Mouse (Mus musculus): Measurements from ENCODE around the gene Apoe.

The Apoe gene

DNA sequence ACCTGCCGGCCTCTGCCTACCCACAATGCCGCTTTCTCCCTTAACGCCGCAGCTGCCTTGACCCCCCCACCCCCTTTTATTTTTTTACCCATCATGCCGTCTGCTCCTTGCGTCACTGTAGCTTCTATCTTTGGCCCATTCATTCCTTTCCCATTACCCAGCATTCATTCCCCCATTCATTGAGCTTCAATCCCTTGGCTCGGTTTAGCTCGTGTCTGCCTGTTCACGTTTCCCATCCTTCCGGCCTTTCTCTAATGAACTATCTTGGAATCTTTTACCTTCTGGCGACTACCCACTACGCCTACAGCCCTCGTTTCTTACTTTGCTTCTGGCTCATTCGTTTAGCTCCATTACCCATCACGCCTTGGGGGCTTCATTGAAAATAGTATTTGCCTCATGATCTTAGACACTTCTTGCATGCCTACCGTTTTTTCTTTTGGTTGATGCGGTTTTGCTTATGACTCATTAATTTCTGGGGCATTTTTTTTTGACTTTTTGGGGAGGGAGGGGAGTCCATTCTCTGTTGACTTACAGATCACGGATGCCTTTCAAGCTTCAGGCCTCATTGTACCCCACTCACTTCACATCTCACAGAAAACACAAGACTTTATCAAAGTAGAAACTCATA is 17.2 kb upstream of the Apoe start:
- DNase-seq (ENCODE audit: low spot score in 2 of 2): no peak

- peak; percentile 96 to 99 for DNase-seq (ENCODE audit: low spot score in 2 of 2)
Observed at GRCm38 (mm10) chr7:19715239-19716054, 16.5 kb upstream of the Apoe start, which contains the start of gene Tomm40. Tomm40 (minus strand) TSS chr7:19715438.

DNA sequence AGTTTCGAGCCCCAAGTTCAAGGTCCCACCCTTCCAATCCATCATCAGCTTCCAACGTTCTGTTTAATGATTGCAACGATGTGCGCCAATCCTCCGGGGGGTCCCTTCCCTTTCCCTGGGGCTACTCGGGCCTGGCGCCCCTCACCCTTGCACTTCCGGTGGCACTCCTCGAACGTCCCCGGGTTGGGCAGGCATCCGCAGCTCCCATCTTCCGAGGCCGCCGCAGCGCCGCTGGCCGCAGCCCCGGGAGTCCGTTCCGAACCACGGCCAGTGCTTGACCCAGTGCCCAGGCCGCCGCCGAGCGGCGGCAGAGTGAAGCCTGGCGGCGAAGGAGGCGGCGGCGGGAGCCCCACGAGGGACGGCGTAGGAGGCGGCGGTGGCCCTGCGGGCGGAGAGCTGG is 15.8 kb upstream of the Apoe start:
- peak in 1 of 2 experiments; percentile 35 for DNase-seq (ENCODE audit: low spot score in 2 of 2)

DNA sequence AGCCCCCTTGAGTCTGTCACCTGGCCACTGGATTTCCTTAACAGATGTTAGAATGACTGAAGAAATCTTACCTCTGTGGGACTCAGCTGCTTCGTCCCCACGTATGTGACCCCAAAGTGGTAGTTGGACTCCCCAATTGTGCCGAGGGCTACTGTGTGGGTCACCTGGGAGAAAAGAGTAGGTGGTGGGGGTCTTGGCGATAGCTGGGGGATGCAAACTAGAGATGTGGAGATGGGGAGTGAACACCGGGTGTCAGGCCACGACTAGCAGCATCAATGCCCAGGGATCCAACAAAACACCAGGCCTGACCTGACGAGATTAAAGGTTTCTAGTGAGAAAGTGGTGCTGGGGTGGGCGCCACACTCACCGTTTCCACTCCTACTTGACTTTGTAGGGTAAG is 14.6 kb upstream of the Apoe start:
- DNase-seq (ENCODE audit: low spot score in 2 of 2): no peak

GRCm38 (mm10) chr7:19713196-19713595 is 14.2 kb upstream of the Apoe start:
- no peak for DNase-seq (ENCODE audit: low spot score in 2 of 2)

- DNase-seq (ENCODE audit: low spot score in 2 of 2): no peak
Observed at GRCm38 (mm10) chr7:19712414-19712813, 13.4 kb upstream of the Apoe start.

- DNase-seq (ENCODE audit: low spot score in 2 of 2): no peak
Observed at GRCm38 (mm10) chr7:19710650-19711049, 11.7 kb upstream of the Apoe start.

DNA sequence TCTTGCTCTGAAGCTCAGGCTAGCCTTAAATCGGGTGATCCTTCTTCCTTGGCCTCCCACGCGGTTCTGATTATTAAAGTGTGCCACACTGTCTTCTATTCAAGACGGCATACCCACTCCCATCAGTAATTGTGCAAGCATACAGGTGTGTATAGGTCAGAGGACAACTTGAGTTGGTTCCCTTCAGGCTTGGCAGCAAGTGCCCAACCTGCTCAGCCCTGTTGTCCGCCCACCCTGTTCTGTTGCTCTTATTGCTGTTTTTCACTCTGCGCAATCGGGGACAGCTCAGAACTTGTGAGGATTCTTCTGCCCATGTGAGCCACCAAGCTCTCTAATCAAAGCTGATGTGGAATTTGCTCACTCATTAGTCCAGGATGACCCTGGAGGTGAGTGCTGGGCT is 6.3 kb upstream of the Apoe start:
- no peak for DNase-seq (ENCODE audit: low spot score in 2 of 2)

DNA sequence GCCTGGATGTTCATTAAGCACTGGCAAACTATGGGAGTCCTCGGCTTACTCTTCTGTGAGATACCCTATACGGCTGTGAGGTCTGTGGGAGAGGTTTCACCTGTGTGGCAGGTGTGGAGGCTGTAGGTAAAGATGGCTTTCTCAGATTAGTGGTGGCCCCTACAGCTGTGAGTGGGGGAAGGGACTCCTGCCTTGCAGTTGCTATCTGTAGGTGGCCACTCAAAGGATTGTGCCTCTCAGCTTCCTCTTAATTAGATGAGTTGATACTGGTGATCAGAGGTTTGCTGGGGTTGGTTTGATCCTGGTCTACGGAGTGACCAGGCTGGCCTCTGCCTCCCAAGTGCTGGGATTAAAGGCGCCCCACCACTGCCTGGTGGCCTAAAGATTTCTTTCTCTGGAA is 5.5 kb upstream of the Apoe start:
- no peak for DNase-seq (ENCODE audit: low spot score in 2 of 2)

DNA sequence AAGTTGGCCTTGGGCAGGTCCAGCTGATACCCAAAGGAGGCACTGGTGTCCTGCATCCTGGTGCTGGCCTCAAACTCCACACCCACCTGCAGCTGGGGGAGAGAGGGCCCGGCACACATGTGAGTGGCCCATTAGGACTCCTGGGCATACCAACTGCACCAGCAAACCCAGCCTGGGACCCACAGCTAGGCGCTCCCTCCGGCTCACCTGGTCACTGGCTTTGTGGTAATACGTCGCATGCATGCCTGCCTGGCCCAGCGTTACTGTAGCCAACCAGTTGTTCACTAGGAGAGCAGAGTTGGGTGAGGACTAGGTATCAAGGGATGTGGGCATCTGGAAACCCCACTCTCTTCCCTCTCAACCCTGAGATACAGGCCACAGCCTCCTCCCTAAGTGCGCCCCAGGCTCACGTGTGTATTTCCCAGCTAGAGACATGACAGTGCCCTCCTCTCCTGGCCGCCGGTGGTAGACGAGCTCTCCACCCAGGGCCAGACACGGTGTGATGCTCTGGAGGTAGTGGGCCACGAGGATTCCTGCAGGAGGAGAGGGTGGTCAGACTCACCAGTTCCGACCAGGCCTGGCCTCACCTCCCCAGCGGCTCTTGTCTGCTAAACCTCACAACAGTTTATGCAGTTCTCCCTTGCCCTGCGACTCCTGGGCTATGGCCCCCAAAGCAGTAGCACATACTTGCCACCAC is 4.0 kb upstream of the Apoe start:
- no peak for DNase-seq (ENCODE audit: low spot score in 2 of 2)

GRCm38 (mm10) chr7:19701069-19701761 is 2.2 kb upstream of the Apoe start:
- DNase-seq (ENCODE audit: low spot score in 2 of 2): peak in 1 of 2 experiments; percentile 53

DNA sequence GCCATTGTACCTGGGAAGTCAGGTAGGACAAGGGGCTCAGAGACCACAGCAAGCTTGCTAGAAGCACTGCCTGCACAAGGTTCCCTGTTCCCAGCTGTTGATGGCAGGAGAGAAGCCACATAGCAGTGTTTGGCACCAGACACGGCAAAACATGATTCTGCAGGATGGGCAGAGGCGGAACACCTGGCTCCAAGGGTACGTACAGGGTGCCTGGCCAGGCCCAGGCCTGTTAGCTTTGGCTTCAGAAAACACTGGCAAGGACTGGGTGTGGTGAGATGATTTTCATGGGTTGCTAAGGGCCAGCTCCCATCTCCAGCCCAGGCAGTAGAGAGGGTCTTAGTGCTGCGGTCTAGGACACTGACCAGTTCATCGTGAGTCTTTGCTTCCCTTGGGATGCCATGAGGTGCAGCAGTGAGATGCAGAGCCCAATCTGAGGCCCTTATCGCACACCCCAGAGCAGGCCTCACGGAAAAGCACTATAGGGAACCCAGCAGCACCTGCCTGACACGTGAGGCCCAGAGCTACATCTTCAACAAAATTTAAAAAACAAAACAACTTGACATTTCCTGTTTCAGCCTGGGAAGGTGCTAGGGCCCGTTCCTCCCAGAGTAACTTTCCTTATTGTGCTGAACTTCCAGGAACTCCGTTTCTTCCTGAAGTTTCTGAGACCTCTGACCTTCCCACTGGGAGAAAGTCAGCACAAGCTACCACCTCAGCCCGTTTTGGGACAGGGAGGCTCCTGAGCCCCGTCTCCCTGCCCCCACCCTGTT is 1.5 kb upstream of the Apoe start:
- no peak for DNase-seq (ENCODE audit: low spot score in 2 of 2)

DNA sequence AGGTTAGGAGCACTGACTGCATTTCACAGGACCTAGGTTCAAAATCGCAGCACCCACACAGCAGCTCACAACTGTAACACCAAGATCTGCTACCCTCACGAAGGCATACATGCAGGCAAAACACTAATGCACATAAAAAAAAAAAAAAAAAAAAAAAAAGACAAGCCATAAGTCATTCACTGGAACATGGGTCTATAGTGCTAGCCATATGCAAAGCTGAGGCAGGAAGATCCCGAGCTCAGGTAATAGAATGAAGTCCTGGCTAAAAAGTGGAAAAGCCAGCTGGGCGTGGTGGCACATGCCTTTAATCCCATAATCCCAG is 800 bp upstream of the Apoe start:
- no peak for DNase-seq (ENCODE audit: low spot score in 2 of 2)

- DNase-seq (ENCODE audit: low spot score in 2 of 2): no peak
Observed at GRCm38 (mm10) chr7:19697949-19698906, 760 bp downstream of the Apoe start.

- DNase-seq (ENCODE audit: low spot score in 2 of 2): no peak
Observed at GRCm38 (mm10) chr7:19696336-19696873, 2.6 kb downstream of the Apoe start.

GRCm38 (mm10) chr7:19695881-19696280 is 3.1 kb downstream of the Apoe start:
- DNase-seq (ENCODE audit: low spot score in 2 of 2): no peak

DNA sequence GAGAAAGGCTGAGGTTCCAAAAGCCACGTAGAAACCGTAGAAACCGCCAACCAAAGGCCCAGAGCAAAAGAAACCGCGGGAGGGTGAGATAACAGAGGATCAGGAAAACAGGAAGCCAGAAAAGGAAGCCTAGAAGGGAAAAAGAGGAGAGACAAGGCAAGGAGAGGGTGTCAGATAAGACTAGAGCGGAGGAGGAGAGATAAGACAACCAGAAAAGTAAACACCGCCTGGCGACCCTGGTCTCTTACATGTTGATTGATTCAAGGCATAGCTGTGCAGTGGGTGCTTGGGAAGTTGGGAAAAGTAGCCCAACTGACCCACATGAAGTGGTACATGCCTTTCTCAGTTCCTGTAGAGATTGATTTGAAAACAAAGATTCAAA is 3.8 kb downstream of the Apoe start:
- DNase-seq (ENCODE audit: low spot score in 2 of 2): no peak

GRCm38 (mm10) chr7:19694336-19695212 is 4.4 kb downstream of the Apoe start:
- DNase-seq (ENCODE audit: low spot score in 2 of 2): no peak

DNA sequence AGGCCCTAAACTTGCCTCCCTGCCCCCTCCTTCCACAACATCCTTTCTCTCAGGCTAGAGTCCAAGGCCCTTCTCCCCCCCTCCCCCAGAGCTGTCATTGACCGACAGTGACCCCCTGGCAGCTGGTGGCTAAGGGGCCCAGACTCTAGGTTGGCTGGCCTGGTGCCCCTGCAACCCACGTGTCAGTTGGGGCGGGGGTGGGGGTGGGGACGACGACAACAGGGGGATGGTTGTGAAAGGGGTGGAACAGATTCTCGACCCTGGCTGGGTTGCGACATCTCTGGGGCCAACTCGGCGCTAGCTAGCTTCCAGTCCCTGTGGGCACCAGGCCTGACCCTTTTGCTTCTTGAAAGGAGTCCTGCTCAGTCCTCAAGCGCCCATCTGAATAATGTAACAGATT is 5.6 kb downstream of the Apoe start:
- DNase-seq (ENCODE audit: low spot score in 2 of 2): no peak

All from frontal cortex, postnatal 25 days (tissue).